Mouse (Mus musculus): ENCODE results near the gene Spem2. TPM values are rescaled to one million over a fixed set of nuclear protein-coding genes. Genes with fewer than 3 reads are reported as not detected.

The Spem2 gene
- total and polyA plus RNA-seq, 2 experiments from 2014 or later: not detected

DNA sequence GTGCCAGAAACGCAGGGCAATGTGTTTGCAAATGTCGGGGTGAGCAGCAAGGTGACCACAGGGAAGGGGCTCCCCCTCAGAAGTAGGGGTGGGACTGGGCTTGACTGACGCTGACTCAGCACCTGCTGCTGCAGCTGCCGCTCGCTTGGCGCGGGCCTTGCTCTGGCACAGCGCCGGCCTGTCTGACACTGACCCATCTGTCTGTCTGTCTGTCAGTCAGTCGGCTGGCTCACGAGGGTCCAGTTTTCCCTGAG is 18.2 kb downstream of the Spem2 start:
- Histone ChIP-seq H3K9ac (replicated peaks; ENCODE audit: low read length, poor library complexity, severe bottlenecking) (peak overlapping the region; percentile 68), H3K4me2 (ENCODE audit: low read depth, low read length, poor library complexity, severe bottlenecking) (peak overlapping the region; percentile 96), H3K4me1 (ENCODE audit: insufficient read depth, low read length) (peaks cover 10% of the 10 kb centered on the region; the same call in 1 of the 2 replicates), H3K36me3 (ENCODE audit: insufficient read depth, low read length) (0 out of 2 replicates have a peak, but pooled peaks cover 6% of the 10 kb centered on the region), H3K27ac (ENCODE audit: low read depth, low read length) (peak overlapping the region; percentile 90), H3K27me3 (ENCODE audit: insufficient read depth, low read length) (peaks cover under 1% of the 10 kb centered on the region; the same call in 1 of the 2 replicates), H3K9me3 (ENCODE audit: low read length) (no peaks in the 10 kb centered on the region), H3K4me3 (ENCODE audit: low read depth, low read length) (peak overlapping the region; percentile 49)
- no peak for TF ChIP-seq CTCF (IDR thresholded peaks at IDR 0.05)
- DNase-seq (ENCODE audit: low spot score): no peak
- under 1% methylated on average over 11 of the region's 11 CpGs for WGBS
- ATAC-seq (ENCODE audit: low FRiP score): peak; percentile 14

DNA sequence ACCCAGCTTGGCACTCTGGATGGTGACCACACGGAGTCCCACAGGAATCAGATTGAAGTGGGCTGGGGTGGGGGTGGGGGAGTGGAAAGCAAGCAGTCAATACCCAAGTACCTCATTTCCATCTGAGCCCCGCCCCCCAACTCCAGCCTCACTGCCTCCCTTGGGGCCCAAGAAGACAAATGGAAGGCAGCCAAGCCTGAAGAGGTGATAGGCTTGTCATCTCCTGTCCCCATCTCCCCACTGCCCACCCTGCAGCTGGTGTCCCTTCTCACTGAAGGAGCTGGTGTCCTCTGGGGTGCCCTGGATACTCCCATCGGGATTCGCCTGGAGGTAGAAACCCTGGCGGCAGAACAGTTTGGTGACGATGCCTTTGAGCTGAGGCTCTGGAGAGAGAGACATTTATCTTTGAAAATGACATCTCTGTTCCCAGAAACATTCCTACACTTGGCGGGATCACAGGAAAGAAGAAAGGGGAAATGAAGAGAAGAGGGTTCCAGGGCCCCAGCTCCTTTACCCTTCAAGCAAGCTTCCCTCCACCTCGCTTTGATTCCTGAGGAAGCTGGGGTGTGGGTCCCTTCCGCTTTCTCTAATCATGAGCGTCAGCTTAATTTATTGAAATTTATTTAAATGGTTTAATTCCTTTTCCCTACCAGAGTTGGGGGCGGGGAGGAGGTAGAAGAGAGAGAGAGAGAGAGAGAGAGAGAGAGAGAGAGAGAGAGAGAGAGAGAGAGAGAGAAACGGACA is 18.7 kb downstream of the Spem2 start:
- Histone ChIP-seq H3K27ac (ENCODE audit: low read depth, low read length) (peak overlapping the region; percentile 90), H3K27me3 (ENCODE audit: insufficient read depth, low read length) (no peaks in the 10 kb centered on the region; the same call in 1 of the 2 replicates), H3K36me3 (ENCODE audit: insufficient read depth, low read length) (0 out of 2 replicates have a peak, but pooled peaks cover 6% of the 10 kb centered on the region), H3K4me2 (ENCODE audit: low read depth, low read length, poor library complexity, severe bottlenecking) (peak overlapping the region; percentile 96), H3K4me3 (ENCODE audit: low read depth, low read length) (peak overlapping the region; percentile 49), H3K9me3 (ENCODE audit: low read length) (no peaks in the 10 kb centered on the region), H3K9ac (replicated peaks; ENCODE audit: low read length, poor library complexity, severe bottlenecking) (peak overlapping the region; percentile 68), H3K4me1 (ENCODE audit: insufficient read depth, low read length) (peaks cover 8% of the 10 kb centered on the region; the same call in 1 of the 2 replicates)
- TF ChIP-seq CTCF (IDR thresholded peaks at IDR 0.05): no peak
- ATAC-seq (ENCODE audit: low FRiP score) (no peak), DNase-seq (ENCODE audit: low spot score) (peak; percentile 48)
- WGBS: 11% methylated on average over 12 of the region's 12 CpGs

DNA sequence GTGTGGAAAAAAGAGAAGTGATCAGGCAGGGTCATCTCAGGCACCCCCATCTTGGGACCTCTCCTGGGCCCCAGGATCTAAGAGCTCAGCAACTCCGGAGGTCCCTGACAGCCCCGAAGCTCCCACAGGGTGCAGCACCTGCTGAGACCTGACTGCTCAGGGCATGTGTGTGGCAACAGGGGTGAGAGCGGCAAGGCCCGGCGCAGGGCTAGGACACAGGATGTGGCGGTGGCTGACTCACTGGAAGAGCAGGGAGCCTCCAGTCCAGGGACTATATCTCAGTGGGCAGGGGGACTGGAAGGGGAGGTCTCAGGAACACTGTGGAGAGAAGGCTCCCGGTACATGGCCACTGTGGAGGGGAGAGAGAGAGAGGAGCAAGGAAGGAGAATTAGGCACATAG is 20.3 kb downstream of the Spem2 start:
- H3K9ac ChIP-seq (replicated peaks; ENCODE audit: low read length, poor library complexity, severe bottlenecking): no peak overlapping the region
- ATAC-seq (ENCODE audit: low FRiP score): no peak
- H3K4me2 ChIP-seq (ENCODE audit: low read depth, low read length, poor library complexity, severe bottlenecking): no peak overlapping the region
- no peak overlapping the region for H3K4me3 ChIP-seq (ENCODE audit: low read depth, low read length)
- peaks cover 8% of the 10 kb centered on the region; the same call in 1 of the 2 replicates for H3K4me1 ChIP-seq (ENCODE audit: insufficient read depth, low read length)
- DNase-seq (ENCODE audit: low spot score): no peak
- no peak overlapping the region for H3K27ac ChIP-seq (ENCODE audit: low read depth, low read length)
- no peaks in the 10 kb centered on the region for H3K9me3 ChIP-seq (ENCODE audit: low read length)
- H3K36me3 ChIP-seq (ENCODE audit: insufficient read depth, low read length): 0 out of 2 replicates have a peak, but pooled peaks cover 6% of the 10 kb centered on the region
- WGBS: 72% methylated on average over 7 of the region's 7 CpGs
- TF ChIP-seq CTCF (IDR thresholded peaks at IDR 0.05): no peak
- H3K27me3 ChIP-seq (ENCODE audit: insufficient read depth, low read length): no peaks in the 10 kb centered on the region; the same call in 1 of the 2 replicates

DNA sequence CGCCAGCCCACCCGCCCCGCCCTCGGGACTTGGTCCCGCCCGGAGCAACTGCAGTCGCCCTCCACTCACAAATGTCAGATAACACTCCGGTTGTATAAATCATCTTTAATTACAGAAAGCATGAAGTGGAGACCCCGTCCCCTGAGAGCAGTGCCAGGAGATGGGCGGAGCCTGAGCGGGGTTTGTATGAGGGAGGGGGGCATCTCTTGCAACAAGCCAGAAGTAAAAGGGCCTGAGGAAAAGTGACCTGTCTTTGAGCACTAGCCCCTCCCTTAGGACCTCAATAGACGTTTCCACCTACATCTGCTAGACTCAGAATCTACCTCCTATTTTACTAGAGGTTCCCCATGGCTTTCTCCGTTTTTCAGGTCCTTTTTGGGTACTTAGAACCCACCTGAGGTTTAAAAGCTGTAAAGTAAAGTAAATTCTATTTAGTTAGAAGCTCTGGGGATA is 22.3 kb downstream of the Spem2 start:
- H3K4me2 ChIP-seq (ENCODE audit: low read depth, low read length, poor library complexity, severe bottlenecking): peak overlapping the region; percentile 80
- H3K9me3 ChIP-seq (ENCODE audit: low read length): no peaks in the 10 kb centered on the region
- DNase-seq (ENCODE audit: low spot score) (no peak), ATAC-seq (ENCODE audit: low FRiP score) (no peak)
- peaks cover 8% of the 10 kb centered on the region; the same call in 1 of the 2 replicates for H3K4me1 ChIP-seq (ENCODE audit: insufficient read depth, low read length)
- no peak overlapping the region for H3K27ac ChIP-seq (ENCODE audit: low read depth, low read length)
- WGBS: 5% methylated on average over 12 of the region's 13 CpGs
- peak overlapping the region; percentile 40 for H3K4me3 ChIP-seq (ENCODE audit: low read depth, low read length)
- H3K9ac ChIP-seq (replicated peaks; ENCODE audit: low read length, poor library complexity, severe bottlenecking): no peak overlapping the region
- TF ChIP-seq CTCF (IDR thresholded peaks at IDR 0.05): no peak
- H3K27me3 ChIP-seq (ENCODE audit: insufficient read depth, low read length): no peaks in the 10 kb centered on the region; the same call in 1 of the 2 replicates
- H3K36me3 ChIP-seq (ENCODE audit: insufficient read depth, low read length): 0 out of 2 replicates have a peak, but pooled peaks cover 6% of the 10 kb centered on the region

DNA sequence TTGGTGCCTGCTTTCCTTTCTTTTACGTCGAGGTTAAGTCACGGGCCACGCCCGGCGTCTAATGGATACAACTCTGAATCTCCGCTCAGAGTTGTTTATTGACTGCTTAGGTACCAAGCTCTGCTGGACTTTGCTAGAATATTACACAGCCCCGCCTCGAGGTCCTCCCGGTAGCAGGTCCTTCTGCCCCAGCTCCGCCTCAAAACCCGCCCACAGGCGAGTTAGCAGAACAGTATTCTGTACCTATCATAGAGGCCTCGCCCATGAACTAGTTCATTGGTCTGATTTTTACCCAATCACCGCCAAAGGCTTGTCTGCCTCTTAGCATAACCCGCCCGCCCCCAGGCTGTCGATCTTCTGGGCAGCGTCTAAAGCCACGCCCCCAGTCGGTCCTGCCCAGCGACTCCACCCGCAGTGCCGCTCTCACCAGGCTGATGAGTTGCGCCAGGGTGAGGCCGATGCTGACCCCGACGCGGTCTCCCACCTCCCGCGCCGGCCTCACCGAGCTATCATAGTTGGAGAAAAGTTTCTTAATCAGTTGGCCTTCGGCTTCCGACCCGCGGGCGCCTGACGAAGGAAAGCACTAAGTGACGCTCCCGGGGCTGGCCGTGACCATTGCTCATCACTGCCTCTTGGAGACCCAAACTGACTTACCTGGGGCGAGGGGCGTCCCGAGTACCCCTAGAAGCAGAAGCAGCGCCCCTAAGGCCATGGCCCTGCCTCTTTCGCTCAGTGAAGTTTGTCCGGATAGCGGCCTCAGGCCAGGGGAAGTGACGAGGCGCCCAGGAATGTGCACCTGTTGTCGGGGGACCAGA is 22.9 kb downstream of the Spem2 start, which contains the start of gene Chrnb1:
Gene Chrnb1 (minus strand): TSS at position 776 of the 815 bp plus-strand sequence.
- DNase-seq (ENCODE audit: low spot score) (peak; percentile 97), ATAC-seq (ENCODE audit: low FRiP score) (peak; percentile 90)
- no peak for TF ChIP-seq CTCF (IDR thresholded peaks at IDR 0.05)
- H3K4me1 ChIP-seq (ENCODE audit: insufficient read depth, low read length): peaks cover 8% of the 10 kb centered on the region; the same call in 1 of the 2 replicates
- 0 out of 2 replicates have a peak, but pooled peaks cover 6% of the 10 kb centered on the region for H3K36me3 ChIP-seq (ENCODE audit: insufficient read depth, low read length)
- no peak within 1 kb of the TSS for H3K27ac ChIP-seq (ENCODE audit: low read depth, low read length)
- H3K9ac ChIP-seq (replicated peaks; ENCODE audit: low read length, poor library complexity, severe bottlenecking): no peak within 1 kb of the TSS
- no peaks in the 10 kb centered on the region; the same call in 1 of the 2 replicates for H3K27me3 ChIP-seq (ENCODE audit: insufficient read depth, low read length)
- 3% methylated on average over 52 of the region's 52 CpGs for WGBS
- peak within 1 kb of the TSS; percentile 80 for H3K4me2 ChIP-seq (ENCODE audit: low read depth, low read length, poor library complexity, severe bottlenecking)
- no peaks in the 10 kb centered on the region for H3K9me3 ChIP-seq (ENCODE audit: low read length)
- H3K4me3 ChIP-seq (ENCODE audit: low read depth, low read length): peak within 1 kb of the TSS; percentile 40
